Mouse (Mus musculus) MEL (cell line): ENCODE data around the gene Chmp5. TPM values are rescaled to one million over a fixed set of nuclear protein-coding genes. Genes with fewer than 3 reads are reported as not detected.

Experiments used
- DNase-seq: peaks from one replicate; pipeline ENCODE4 v3.0.0; 2011; ENCODE audit warnings: low read depth, low spot score
- H3K27ac ChIP-seq: 2 replicates; pipeline ENCODE4 v1.5.1; 2012; ENCODE audit warnings: low read depth, mild to moderate bottlenecking, control low read depth, low read length, moderate library complexity; ENCODE audit not compliant: control insufficient read depth
- H3K27me3 ChIP-seq, 2 experiments: fragments of 150-350 bp in 1 of 2; sonication (generic) in 1 of 2; 2 replicates each; pipeline ENCODE4 v1.6.1; 2012; ENCODE audit warnings: low read length in 2 of 2, mild to moderate bottlenecking in 2 of 2, improper control_type of control experiment in 1 of 2, moderate library complexity in 1 of 2; ENCODE audit not compliant: insufficient read depth in 2 of 2, control insufficient read depth in 1 of 2
- H3K36me3 ChIP-seq, 2 experiments: 2 replicates each; pipeline ENCODE4 v1.6.1; 2012 to 2014; ENCODE audit warnings: low read length in 2 of 2, improper control_type of control experiment in 1 of 2, inconsistent platforms in 1 of 2, mild to moderate bottlenecking in 1 of 2; ENCODE audit not compliant: insufficient read depth in 2 of 2, control insufficient read depth in 1 of 2
- H3K4me1 ChIP-seq, 2 experiments: fragments of 150-350 bp in 1 of 2; sonication (generic) in 1 of 2; 2 replicates each; pipeline ENCODE4 v1.6.1; 2012; ENCODE audit warnings: low read length in 2 of 2, improper control_type of control experiment in 1 of 2, mild to moderate bottlenecking in 1 of 2; ENCODE audit not compliant: insufficient read depth in 2 of 2, control insufficient read depth in 1 of 2
- H3K4me3 ChIP-seq, 2 experiments: fragments of 150-350 bp in 1 of 2; sonication (generic) in 1 of 2; 2 replicates each; pipeline ENCODE4 v1.5.1; 2012; ENCODE audit warnings: low read depth in 2 of 2, low read length in 2 of 2, mild to moderate bottlenecking in 2 of 2, moderate library complexity in 2 of 2, control low read depth in 1 of 2, improper control_type of control experiment in 1 of 2; ENCODE audit not compliant: control insufficient read depth in 1 of 2, insufficient read depth in 1 of 2
- H3K79me2 ChIP-seq: 2 replicates; pipeline ENCODE4 v1.6.1; 2012; ENCODE audit warnings: mild to moderate bottlenecking, low read length, moderate library complexity; ENCODE audit not compliant: control insufficient read depth, poor library complexity, insufficient read depth
- H3K9ac ChIP-seq: 2 replicates; pipeline ENCODE4 v1.6.1; 2012; ENCODE audit warnings: low read depth, mild to moderate bottlenecking, control low read depth, low read length, moderate library complexity; ENCODE audit not compliant: control insufficient read depth, poor library complexity, severe bottlenecking
- H3K9me3 ChIP-seq: fragments of 150-350 bp; sonication (generic); replicated peaks from 2 replicates; pipeline ENCODE4 v1.6.1; 2012; ENCODE audit warnings: mild to moderate bottlenecking, low read length, improper control_type of control experiment, moderate library complexity; ENCODE audit not compliant: insufficient read depth
- BHLHE40 ChIP-seq: IDR thresholded peaks from 2 replicates; pipeline ENCODE4 v1.6.1; 2012; ENCODE audit warnings: low read depth, mild to moderate bottlenecking, inconsistent platforms, low read length, improper control_type of control experiment, borderline replicate concordance
- CHD2 ChIP-seq: IDR thresholded peaks from 2 replicates; pipeline ENCODE4 v1.6.1; 2011; ENCODE audit warnings: low read length, improper control_type of control experiment
- EP300 ChIP-seq, 2 experiments: IDR thresholded peaks; 2 replicates each; pipeline ENCODE4 v1.6.1; 2011; ENCODE audit warnings: improper control_type of control experiment in 2 of 2, low read length in 2 of 2, low read depth in 1 of 2, mild to moderate bottlenecking in 1 of 2
- GABPA ChIP-seq: IDR thresholded peaks from 2 replicates; pipeline ENCODE4 v1.6.1; 2012; ENCODE audit warnings: low read depth, mild to moderate bottlenecking, inconsistent platforms, low read length, improper control_type of control experiment, moderate library complexity
- GATA1 ChIP-seq: IDR thresholded peaks from 2 replicates; pipeline ENCODE4 v1.6.1; 2011; ENCODE audit warnings: low read depth, low read length, improper control_type of control experiment
- JUND ChIP-seq: IDR thresholded peaks from 2 replicates; pipeline ENCODE4 v1.6.1; 2011; ENCODE audit warnings: low read depth, mild to moderate bottlenecking, improper control_type of control experiment, low read length
- KAT2A ChIP-seq: conservative IDR thresholded peaks from 2 replicates; pipeline ENCODE4 v1.6.1; 2012; ENCODE audit warnings: low read depth, low read length, improper control_type of control experiment, inconsistent platforms
- MAZ ChIP-seq: IDR thresholded peaks from 2 replicates; pipeline ENCODE4 v1.6.1; 2012; ENCODE audit warnings: low read depth, mild to moderate bottlenecking, inconsistent platforms, low read length, improper control_type of control experiment
- MEF2A ChIP-seq: IDR thresholded peaks from 2 replicates; pipeline ENCODE4 v1.6.1; 2014; ENCODE audit warnings: low read depth, mild to moderate bottlenecking, inconsistent platforms, low read length, improper control_type of control experiment; ENCODE audit not compliant: poor library complexity, insufficient replicate concordance, severe bottlenecking; ENCODE audit errors: extremely low read depth
- MXI1 ChIP-seq: IDR thresholded peaks from 2 replicates; pipeline ENCODE4 v1.6.1; 2011; ENCODE audit warnings: mild to moderate bottlenecking, low read depth, low read length, improper control_type of control experiment
- MYC ChIP-seq: IDR thresholded peaks from 2 replicates; pipeline ENCODE4 v1.6.1; 2011; ENCODE audit warnings: low read depth, mild to moderate bottlenecking, low read length, improper control_type of control experiment, moderate library complexity
- POLR2A ChIP-seq, 2 experiments: IDR thresholded peaks; 2 replicates each; pipeline ENCODE4 v1.6.1; 2011 to 2012; ENCODE audit warnings: low read length in 2 of 2, mild to moderate bottlenecking in 2 of 2, control low read depth in 1 of 2, improper control_type of control experiment in 1 of 2, low read depth in 1 of 2, moderate library complexity in 1 of 2; ENCODE audit not compliant: control insufficient read depth in 1 of 2, insufficient read depth in 1 of 2, poor library complexity in 1 of 2
- POLR2AphosphoS5 ChIP-seq: IDR thresholded peaks from 2 replicates; pipeline ENCODE4 v1.6.1; 2012; ENCODE audit warnings: low read depth, borderline replicate concordance, mild to moderate bottlenecking, inconsistent platforms, low read length, moderate library complexity, mixed read lengths
- SIN3A ChIP-seq: IDR thresholded peaks from 2 replicates; pipeline ENCODE4 v1.6.1; 2012; ENCODE audit warnings: low read length, improper control_type of control experiment, inconsistent platforms
- SMC3 ChIP-seq: IDR thresholded peaks from 2 replicates; pipeline ENCODE4 v1.6.1; 2011; ENCODE audit warnings: low read depth, low read length, improper control_type of control experiment
- TAL1 ChIP-seq: IDR thresholded peaks from 2 replicates; pipeline ENCODE4 v1.6.1; 2012; ENCODE audit warnings: mild to moderate bottlenecking, inconsistent platforms, low read length, moderate library complexity, mixed read lengths
- TCF12 ChIP-seq: IDR thresholded peaks from 2 replicates; pipeline ENCODE4 v1.6.1; 2014; ENCODE audit warnings: low read depth, mild to moderate bottlenecking, inconsistent platforms, low read length, improper control_type of control experiment, moderate library complexity
- UBTF ChIP-seq: IDR thresholded peaks from 2 replicates; pipeline ENCODE4 v1.6.1; 2012; ENCODE audit warnings: low read depth, mild to moderate bottlenecking, inconsistent platforms, low read length, improper control_type of control experiment, moderate library complexity, borderline replicate concordance; ENCODE audit not compliant: insufficient read depth
- ZNF384 ChIP-seq: IDR thresholded peaks from 2 replicates; pipeline ENCODE4 v1.6.1; 2012; ENCODE audit warnings: low read depth, mild to moderate bottlenecking, inconsistent platforms, low read length, improper control_type of control experiment
- polyA plus RNA-seq, 2 experiments: library from polyadenylated mRNA; stranded (reverse) in 1 of 2; unstranded in 1 of 2; fragments of >175 nt in 1 of 2; fragments of >200 nt in 1 of 2; gene quantifications; 2 replicates each; pipeline versions ENCODE4 v1.2.1 to v1.2.4; 2012; ENCODE audit warnings: low replicate concordance in 2 of 2, low read depth in 1 of 2; ENCODE audit not compliant: insufficient read length in 2 of 2, insufficient read depth in 1 of 2, missing spikeins in 1 of 2
- total RNA-seq: library from RNA; depleted of rRNA; stranded (reverse); fragments of 300-350 nt; gene quantifications from 2 replicates; pipeline ENCODE4 v1.2.3, GENCODE M21; 2012

Gene Chmp5
- total and polyA plus RNA-seq, 3 experiments, result 34.7 to 38.5 TPM; not detected in 1

GRCm38 (mm10) chr4:40996302-40996701 is 48.1 kb downstream of the Chmp5 start:
- no peak overlapping the region for H3K4me3 ChIP-seq
- H3K79me2 ChIP-seq, result no peaks in the 10 kb centered on the region
- DNase-seq, result peak; percentile 30
- no peaks in the 10 kb centered on the region; a peak in 1 of 4 replicates for H3K4me1 ChIP-seq
- H3K9me3 ChIP-seq, result no peaks in the 10 kb centered on the region
- H3K36me3 ChIP-seq, result peaks cover 4 to 61% of the 10 kb centered on the region in 2 experiments
- H3K27ac ChIP-seq, result no peak overlapping the region
- no peak overlapping the region for H3K9ac ChIP-seq
- TF ChIP-seq UBTF, result no peak
- peak; percentile 53; the same call in 1 of the 2 replicates for TF ChIP-seq TCF12
- peak; percentile 21; the same call in 1 of the 2 replicates for TF ChIP-seq GATA1
- TF ChIP-seq TAL1, result peak; percentile 66
- peak; percentile 15 to 52; a peak in 2 of 4 replicates for TF ChIP-seq EP300 (IDR thresholded peaks at IDR 0.05; ENCODE audit: low read depth in 1 of 2, low read length in 2 of 2)
- H3K27me3 ChIP-seq, result no peaks in the 10 kb centered on the region

GRCm38 (mm10) chr4:40997916-40998315 is 49.7 kb downstream of the Chmp5 start:
- H3K36me3 ChIP-seq, result peaks cover 4 to 64% of the 10 kb centered on the region in 2 experiments
- H3K79me2 ChIP-seq, result no peaks in the 10 kb centered on the region
- H3K9me3 ChIP-seq, result no peaks in the 10 kb centered on the region
- no peak for DNase-seq
- H3K27me3 ChIP-seq, result no peaks in the 10 kb centered on the region
- no peak overlapping the region for H3K9ac ChIP-seq
- no peak overlapping the region for H3K4me3 ChIP-seq
- H3K4me1 ChIP-seq, result no peaks in the 10 kb centered on the region; a peak in 1 of 4 replicates
- no peak overlapping the region for H3K27ac ChIP-seq
- TF ChIP-seq JUND (no peak), GABPA (no peak), ZNF384 (no peak), SIN3A (no peak), MXI1 (no peak), SMC3 (no peak), MEF2A (no peak)

GRCm38 (mm10) chr4:41000271-41000670 is 52.1 kb downstream of the Chmp5 start:
- H3K27me3 ChIP-seq, result no peaks in the 10 kb centered on the region
- peaks cover 4 to 66% of the 10 kb centered on the region in 2 experiments for H3K36me3 ChIP-seq
- H3K27ac ChIP-seq, result no peak overlapping the region
- no peaks in the 10 kb centered on the region; a peak in 1 of 4 replicates for H3K4me1 ChIP-seq
- H3K4me3 ChIP-seq, result no peak overlapping the region
- H3K79me2 ChIP-seq, result peaks cover 1% of the 10 kb centered on the region; the same call in 1 of the 2 replicates
- no peak for DNase-seq
- no peak for TF ChIP-seq GATA1
- no peak for TF ChIP-seq BHLHE40
- no peak for TF ChIP-seq POLR2A (IDR thresholded peaks at IDR 0.05; ENCODE audit: control insufficient read depth in 1 of 2, insufficient read depth in 1 of 2, low read depth in 1 of 2, low read length in 2 of 2, poor library complexity in 1 of 2)
- no peak for TF ChIP-seq CHD2
- no peak for TF ChIP-seq GABPA
- no peak for TF ChIP-seq POLR2AphosphoS5
- no peak for TF ChIP-seq MYC
- TF ChIP-seq MAZ, result no peak
- TF ChIP-seq KAT2A, result no peak
- H3K9me3 ChIP-seq, result no peaks in the 10 kb centered on the region
- H3K9ac ChIP-seq, result no peak overlapping the region
